Mouse (Mus musculus): ENCODE results near the gene Tmcc1. TPM values are rescaled to one million over a fixed set of nuclear protein-coding genes. Genes with fewer than 3 reads are reported as not detected.

Tmcc1 gene
- total RNA-seq, 4 experiments from 2014 or later = 20.4 to 37.4 (median 27.8) TPM

- peak; percentile 77 for DNase-seq
These were observed 182.7 kb downstream of the Tmcc1 start for GRCm38 (mm10) chr6:116010541-116010940.

GRCm38 (mm10) chr6:116009426-116009825 lies 183.9 kb downstream of the Tmcc1 start:
- DNase-seq = peak; percentile 55

DNA sequence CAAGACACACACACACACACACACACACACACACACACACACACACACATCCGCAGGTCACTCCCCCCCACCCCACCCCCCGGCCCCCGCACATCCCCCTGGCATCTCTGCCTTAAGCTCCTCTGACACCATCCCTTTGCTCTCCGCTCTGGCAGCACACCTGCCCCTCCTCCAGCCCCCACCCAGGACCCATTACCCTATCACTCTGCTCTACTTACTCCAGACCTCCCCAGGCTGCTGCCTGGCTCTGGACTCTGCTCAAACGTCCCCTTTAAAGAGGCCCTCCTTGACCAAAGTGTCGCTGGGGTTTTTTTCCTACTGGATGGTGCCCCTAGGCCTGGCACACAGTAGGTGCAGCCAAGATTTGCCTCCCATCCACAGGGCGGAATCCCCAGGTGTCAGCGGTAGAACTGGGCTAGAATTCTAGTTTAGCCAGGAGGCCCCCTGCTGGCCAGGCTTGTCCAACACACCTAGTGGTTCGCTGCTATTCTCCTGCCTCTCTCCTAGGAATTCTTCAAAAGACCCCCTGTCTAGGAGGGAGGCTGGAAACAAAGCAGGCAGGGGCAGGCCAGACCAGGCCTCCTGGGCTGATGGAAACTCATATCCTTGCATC lies 185.6 kb downstream of the Tmcc1 start:
- peak; percentile 55 for DNase-seq

- peak; percentile 67 for DNase-seq
These were observed 186.6 kb downstream of the Tmcc1 start for GRCm38 (mm10) chr6:116006731-116007130.

DNA sequence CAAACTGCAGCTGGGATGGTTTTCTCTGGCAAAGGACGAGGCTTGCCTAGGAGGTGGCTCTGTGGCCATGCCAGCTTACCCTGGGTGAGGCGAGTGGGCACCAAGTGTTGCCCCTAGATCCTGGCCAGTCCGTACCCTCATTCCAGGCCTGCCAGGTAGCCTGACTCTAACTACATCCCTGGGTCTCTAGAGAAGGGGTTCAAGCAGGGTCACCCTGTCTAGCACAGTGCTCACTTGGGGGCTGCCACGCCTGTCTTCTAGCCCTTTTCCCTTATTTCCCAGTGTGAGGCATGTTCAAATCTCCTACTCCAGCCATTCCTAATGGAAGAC lies 187.4 kb downstream of the Tmcc1 start:
- DNase-seq = no peak

GRCm38 (mm10) chr6:116005275-116005958 lies 187.9 kb downstream of the Tmcc1 start:
- no peak for DNase-seq

GRCm38 (mm10) chr6:116004716-116005115 lies 188.6 kb downstream of the Tmcc1 start:
- DNase-seq = no peak

- peak; percentile 35 for DNase-seq
These were observed 189.2 kb downstream of the Tmcc1 start for GRCm38 (mm10) chr6:116004069-116004468.

- DNase-seq = no peak
These were observed 189.8 kb downstream of the Tmcc1 start for GRCm38 (mm10) chr6:116003516-116003915.

DNA sequence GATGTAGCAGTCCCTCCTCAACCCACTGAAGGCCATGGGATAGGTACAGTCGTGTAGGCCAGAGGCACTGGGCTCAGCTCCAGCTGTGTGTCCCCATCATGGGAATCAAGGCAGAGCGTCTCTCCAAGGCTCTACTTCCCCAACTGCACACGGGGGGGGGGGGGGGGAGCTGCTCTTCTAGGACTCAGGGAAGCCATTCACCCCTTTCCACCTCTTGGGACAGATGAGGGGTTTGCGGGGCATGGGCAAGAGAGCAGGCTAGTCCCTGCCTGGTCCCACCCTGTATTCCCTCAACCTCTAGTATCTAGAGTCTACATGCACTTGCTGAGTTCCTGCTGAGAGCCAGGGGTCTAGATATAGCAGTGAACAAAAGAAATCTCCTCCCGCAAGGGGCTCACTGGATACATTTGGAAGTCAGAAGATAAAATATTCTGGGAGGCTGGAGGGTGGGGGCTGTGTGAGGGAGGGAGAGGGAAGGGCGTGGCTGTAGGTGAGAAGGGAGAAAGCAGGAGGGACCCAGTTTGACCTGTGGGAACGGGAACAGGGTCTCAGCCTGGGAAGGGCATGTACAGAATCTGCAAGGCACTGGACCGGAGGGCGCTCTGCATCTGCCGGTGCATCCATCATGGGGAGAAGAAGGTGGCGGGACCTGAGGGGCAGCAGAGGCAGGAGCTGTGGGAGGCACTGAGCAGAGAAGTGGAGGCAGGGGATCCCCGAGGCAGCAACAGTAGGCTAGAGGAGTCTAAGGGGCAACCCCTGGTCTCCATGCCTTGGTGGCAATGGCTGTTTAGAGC lies 190.8 kb downstream of the Tmcc1 start:
- no peak for DNase-seq

- DNase-seq = no peak
These were observed 192.4 kb downstream of the Tmcc1 start for GRCm38 (mm10) chr6:116000851-116001250.

GRCm38 (mm10) chr6:115999227-115999626 lies 194.1 kb downstream of the Tmcc1 start:
- peak; percentile 44 for DNase-seq

DNA sequence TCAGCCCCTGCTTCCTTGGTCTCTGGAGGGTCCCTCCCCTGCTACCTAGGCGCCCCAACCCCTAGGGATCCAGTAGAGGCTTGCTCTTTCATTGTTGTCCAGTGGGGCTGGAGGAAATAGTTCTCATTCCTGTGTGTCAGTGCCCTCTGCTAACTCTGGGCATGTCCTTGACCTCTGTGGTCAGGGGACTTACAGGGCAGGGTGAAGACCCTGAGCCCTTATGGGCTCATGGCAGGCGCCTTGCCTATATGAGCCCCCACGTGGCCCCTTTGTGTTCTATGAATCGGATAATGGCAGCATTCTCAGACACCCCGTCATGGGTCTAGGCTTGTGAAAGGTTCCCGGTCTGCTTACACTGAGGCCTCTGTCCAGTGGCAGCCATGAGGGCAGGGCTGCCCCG lies 194.5 kb downstream of the Tmcc1 start:
- no peak for DNase-seq

- DNase-seq = no peak
These were observed 195.5 kb downstream of the Tmcc1 start for GRCm38 (mm10) chr6:115997726-115998311.

- DNase-seq = peak; percentile 81
These were observed 197.0 kb downstream of the Tmcc1 start for GRCm38 (mm10) chr6:115996171-115996851.

- DNase-seq = peak; percentile 42
These were observed 197.8 kb downstream of the Tmcc1 start for GRCm38 (mm10) chr6:115995531-115995941.

GRCm38 (mm10) chr6:115994877-115995520 lies 198.3 kb downstream of the Tmcc1 start, which contains the start of gene Plxnd1:
Gene Plxnd1 (minus strand): TSS chr6:115995005.
- DNase-seq = peak; percentile 94

DNA sequence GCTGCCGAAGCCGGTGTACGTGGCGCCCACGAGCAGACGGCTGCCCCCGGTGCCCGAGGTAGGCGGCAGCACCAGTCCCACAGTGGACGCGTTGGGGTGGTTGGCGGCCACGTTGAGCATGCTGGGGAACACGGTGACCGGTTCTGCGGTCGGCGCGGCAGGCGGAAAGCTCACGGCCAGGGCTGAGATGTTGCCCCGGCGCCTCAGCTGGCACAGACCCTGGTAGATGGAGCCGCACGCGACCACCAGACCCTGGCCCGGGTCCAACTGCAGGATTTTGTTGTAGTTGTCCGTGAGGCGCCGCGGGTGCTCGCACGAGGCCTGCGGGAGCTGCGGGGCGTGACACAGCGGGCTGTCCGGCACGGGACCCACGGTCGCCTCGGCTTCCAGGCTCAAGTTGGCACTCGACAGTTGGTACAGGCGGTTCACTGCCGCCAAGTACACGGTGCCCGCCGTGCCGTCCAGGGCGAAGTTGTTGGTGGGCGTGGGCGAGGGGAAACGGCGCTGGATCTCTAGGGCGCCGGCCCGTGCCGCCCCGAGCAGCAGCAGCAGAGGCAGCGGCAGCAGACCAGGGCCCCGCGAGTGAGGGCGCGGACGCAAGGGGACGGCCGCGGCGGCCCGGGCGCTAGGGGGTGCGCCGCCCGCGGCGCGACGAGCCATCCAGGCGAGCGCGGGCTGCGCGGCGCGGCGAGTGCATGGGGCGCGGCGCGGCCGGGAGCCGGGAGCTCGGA lies 199.0 kb downstream of the Tmcc1 start:
- peak; percentile 62 for DNase-seq

- peak; percentile 44 for DNase-seq
These were observed 199.7 kb downstream of the Tmcc1 start for GRCm38 (mm10) chr6:115993463-115994145.

- no peak for DNase-seq
These were observed 200.3 kb downstream of the Tmcc1 start for GRCm38 (mm10) chr6:115992981-115993380.

Data from adrenal gland, adult 8-10 months (tissue).